Mouse (Mus musculus): ENCODE data around the gene Cdk9.

The Cdk9 gene

DNA sequence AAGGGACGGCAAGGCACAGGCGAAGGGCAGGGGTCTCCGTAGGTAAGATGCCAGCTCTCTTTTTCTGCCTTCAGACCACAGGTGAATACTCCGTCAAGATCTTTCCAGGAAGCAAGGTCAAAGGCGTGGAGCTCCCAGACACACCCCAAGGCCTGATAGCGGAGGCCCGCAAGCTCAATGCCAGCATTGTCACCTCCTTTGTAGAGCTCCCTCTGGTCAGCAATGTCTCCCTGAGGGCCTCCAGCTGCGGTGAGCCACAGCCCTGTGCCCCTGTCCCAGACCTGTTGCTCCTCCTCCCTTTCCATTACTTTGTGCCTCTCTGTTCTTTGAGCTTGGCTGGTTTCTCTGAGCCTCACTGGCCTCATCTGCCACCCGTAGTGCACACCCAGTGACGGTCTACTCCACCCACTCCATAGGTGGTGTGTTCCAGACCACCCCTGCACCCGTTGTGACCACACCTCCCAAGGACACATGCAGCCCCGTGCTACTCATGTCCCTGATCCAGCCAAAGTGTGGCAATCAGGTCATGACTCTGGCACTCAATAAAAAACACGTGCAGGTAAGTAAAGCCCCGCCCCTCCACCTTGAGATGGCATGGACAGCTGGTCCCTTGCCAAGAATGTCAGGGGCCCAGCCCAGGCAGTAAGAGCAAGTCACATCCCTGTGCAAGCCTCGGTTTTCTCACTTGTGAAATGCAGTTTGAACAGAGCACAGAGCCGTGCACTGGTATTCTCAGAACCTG lies 39.5 kb downstream of the Cdk9 start:
- no peak for DNase-seq (ENCODE audit: low read depth)

DNA sequence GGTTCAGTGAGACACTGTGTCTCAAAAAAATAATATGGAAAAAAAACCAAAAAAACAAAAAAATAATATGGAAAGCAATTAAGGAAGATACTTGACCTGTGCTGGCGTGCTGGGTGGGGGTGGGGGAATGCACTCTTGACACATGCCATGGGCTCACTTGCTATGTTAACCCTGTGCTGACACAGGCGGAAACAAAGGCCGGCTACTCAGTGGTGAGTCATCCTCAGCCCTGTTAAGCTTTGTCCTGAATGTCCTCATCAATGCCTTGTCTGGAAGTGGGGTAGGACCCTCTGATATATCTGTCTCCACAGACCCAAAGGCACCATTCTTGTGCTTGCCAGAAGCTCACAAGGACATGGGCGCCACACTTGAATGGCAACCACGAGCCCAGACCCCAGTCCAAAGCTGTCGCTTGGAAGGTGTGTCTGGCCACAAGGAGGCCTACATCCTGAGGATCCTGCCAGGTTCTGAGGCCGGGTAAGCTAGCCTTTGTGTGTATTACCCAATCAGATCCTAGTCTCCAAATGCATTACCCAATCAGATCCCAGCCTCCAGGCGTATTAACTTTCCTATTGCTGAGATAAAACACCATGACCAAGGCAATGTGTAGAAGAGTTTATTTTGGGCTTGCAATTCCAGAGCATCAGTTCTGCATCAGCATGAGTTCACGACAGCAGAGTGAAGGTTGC lies 40.8 kb downstream of the Cdk9 start:
- DNase-seq (ENCODE audit: low read depth) = peak; percentile 47

DNA sequence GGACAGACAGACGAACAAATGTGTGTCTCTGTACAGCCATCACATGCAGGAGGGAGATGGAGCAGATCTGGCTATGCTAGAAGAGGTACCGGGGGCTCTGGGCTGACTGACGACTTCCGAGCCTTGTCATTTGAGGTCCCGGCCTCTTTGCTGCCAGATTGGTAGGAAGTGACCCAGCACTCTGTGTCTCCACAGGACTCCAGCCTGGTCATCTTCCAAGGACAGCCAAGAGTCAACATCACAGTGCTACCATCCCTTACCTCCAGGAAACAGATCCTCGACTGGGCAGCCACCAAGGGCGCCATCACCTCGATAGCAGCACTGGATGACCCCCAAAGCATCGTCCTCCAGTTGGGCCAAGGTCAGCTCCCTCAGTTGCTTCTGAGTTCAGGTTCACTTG lies 41.7 kb downstream of the Cdk9 start:
- no peak for DNase-seq (ENCODE audit: low read depth)

DNA sequence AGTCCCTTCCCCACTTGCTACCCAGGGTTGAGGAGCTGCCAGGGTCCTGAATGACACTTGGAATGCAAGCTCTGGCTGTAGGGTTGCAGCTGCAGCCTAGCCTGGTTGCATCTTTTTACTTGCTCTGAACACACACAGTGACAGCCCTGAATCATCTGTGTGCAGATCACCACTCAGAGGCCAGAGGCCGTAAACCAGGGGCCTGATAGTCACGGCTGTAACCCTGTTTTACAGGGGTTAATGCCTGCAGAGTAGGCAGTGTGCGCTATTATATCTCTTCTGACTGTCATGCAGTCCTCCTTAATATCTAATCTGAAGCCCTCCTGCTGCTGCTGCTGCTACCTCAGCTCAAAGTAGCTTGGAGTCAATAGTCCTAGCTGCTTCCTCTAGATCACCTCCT lies 43.0 kb downstream of the Cdk9 start:
- no peak for DNase-seq (ENCODE audit: low read depth)

DNA sequence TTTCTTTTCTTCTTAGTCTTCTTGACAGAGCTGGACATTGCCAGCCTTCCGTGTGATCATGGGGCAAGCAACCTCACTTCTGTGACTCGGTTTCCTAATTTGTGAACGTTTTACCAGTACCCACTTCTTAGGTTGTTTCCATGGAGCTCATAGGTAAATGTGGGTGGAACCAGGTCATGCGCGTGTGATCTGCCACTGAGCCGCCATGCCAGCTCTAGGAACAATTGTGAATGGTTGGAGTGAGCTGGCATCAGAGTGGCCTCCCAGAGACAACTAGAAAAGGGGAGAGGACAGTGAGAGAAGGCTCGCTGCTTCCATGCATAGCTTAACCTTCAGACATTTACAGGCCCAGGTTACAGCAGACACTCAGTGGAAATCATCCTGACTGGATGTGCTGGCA lies 44.7 kb downstream of the Cdk9 start:
- DNase-seq (ENCODE audit: low read depth) = no peak

DNA sequence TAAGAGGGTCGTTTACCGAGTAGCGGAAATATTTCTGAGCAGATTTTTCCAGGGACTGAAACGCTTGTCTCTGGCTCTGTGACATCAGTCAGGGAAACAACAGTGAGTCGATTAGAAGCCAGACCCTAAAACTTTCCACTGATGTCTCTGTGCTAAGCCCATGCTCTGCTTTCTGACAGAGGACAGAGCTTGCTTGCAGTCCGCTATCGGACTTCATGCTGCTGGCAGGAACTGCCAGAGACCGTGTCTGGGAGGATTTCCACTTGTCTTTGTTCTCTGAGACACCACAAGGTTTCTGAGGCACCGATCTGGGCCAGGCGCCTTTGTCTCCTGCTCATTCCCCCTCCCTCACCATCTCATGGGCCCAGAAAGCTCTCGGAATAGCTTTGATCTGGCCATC lies 45.1 kb downstream of the Cdk9 start:
- no peak for DNase-seq (ENCODE audit: low read depth)

DNA sequence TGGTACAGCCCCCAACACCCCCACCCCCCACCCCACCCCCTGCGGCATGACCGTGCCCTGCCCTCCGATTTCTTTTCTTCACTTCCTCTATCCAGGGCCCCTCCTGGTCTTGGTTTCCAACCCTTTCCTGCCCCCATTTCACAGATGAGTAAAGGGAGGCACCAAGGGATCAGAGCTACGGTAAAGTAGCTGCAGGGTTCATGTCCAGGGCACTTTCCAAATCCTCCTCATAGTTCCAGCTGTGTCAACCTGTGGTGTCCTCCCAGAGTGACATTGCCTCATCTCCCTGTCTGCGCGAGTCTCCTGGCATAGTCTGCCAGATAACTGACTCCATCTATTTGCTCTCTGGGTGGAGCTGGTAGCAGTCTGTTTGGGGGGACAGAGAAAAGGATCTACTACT lies 47.0 kb downstream of the Cdk9 start:
- no peak for DNase-seq (ENCODE audit: low read depth)

DNA sequence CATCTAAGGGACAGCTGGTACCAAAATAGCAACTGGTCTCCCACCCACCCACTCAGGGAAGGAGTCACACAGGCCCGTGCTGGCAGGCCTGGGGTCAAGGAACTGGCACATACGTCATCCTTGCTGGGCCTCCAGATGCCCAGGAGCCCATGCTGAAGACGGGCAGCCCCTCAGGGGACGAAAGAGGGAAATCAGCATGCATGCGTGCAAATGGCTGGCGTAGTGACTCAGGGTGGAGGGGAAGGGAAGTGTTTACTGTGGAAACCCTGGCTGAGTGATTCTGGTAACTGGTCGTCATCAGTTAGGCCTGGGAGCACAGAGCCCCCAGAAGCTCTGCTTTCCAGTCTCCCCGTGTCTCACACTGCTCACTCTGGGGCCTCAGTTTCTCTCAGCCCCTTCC lies 47.5 kb downstream of the Cdk9 start:
- no peak for DNase-seq (ENCODE audit: low read depth)

DNA sequence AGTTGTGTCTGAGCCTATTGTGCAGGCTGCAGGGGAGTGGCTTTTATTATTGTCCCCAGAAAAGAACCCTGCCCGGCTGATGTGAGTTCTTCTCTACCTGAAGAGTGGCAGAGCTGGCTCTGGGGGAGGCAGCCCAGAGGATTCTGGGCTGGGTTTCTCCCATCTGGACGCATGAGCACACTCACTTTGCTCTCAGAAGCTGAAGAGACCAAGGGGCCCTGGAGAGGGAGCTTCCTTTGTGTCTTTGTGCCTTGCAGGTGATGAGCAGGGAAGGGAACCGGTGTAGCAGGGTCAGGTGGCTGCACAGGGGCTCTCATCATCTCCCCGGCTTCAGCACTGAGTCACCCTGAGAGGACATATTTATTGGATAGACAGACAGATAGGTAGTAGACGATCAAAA lies 50.6 kb downstream of the Cdk9 start:
- DNase-seq (ENCODE audit: low read depth) = no peak

DNA sequence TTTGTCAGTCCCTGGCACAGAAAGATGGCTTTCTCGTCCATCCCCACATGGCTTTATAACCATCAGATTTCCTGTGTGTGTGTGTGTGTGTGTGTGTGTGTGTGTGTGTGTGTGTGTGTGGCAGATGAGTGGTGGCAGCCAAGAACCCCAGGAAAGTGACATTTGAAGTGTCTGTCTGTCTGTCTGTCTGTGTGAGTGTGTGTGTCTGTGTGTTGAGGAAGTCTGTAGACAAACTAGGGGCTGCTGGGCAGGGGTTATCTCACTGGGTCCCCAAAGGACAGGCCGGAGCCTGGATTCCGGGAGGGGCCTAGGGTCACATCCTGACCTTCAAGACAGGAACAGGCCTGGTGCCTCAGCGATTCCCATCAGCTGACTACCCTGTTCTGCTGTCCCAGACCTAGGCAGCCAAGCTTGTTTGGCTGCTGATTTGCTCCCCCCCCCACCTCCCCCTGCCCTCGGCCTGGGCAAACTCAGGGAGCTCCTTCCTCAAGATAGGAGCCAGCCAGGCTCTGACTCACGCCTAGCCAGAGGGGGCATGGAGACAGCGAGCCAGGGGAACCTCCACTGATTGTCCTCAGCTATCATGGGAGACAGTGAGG lies 51.3 kb downstream of the Cdk9 start:
- peak; percentile 78 for DNase-seq (ENCODE audit: low read depth)

DNA sequence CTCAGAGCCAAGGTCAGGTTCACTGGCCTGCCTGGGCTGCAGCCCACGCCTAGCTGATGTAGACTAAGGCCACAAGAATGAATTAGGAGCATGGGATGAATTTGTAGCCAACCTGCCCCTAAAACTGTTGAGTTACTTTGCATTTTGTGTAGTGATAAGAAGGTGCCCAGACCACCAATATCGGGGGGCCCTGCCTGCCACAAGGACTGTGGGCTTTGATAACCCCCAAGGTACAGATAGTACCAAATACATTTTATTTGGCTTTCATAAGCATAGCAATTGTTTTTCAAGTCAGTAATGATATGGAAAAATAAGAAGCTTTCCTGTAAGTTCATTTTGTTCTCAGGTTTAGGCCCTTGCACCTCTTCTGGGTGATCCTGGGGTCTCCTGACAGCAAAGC lies 54.0 kb downstream of the Cdk9 start:
- no peak for DNase-seq (ENCODE audit: low read depth)

DNA sequence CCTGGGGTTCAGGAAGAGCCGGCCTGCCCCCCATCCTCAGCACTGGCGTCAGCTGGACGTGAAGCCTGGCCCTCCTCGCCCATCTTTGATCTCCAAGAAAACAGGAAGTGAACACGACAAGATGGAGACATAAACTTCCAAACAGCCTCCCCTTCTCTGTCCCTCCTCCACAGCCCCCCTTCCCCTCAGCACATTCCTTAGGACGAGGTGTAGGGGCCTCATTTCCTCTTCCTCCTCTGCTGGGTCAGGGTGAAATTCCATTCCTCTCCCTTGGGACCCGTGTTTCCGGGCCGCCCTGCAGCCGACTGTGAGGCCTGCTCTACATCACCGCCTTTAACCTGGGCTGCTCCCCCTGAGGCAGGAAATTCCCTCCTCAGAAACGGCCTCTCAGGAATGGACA lies 57.0 kb downstream of the Cdk9 start:
- no peak for DNase-seq (ENCODE audit: low read depth)
